Comparison of ENCODE assay signal across 26 mouse cellular contexts in the genomic region with DNA sequence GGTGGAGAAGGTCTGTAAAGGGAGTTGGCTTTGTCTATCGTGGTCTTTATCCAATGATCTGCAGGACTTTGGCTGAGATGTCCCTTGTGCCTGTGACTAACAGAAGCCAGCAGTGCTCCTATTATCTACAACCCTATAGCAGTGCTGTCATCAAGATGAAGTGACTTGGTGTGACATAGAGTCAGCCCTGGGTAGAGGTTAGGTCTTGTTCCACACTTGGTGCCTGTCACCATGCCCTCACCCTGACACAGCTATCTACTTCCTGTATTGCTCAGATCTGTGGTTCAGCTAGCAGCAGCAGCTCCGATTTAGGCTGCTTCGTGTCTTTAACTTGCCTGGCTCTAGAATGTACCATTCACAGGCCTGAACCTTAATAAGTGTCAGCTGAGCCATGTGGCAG.
A peak's percentile ranks its signal among the peaks of the same experiment; 100 is the strongest.
DNase-seq lines count a peak whose midpoint lies in the region; ATAC-seq and TF ChIP-seq lines count a peak whose summit lies in the region.
"Had no signal": no experiment of that assay in that cellular context is flagged by ENCODE, and none has a peak within 500 bp of the region (broad histone marks: within the 10 kb centered on the region; RNA-seq: fewer than 3 reads in every experiment).

No protein-coding gene starts in this region.

- no peaks in the 10 kb centered on the region for H3K79me2 ChIP-seq in MEL (ENCODE audit: control insufficient read depth, insufficient read depth, low read length, poor library complexity)

- peak overlapping the region; percentile 50 for H3K9ac ChIP-seq in MEL (ENCODE audit: control insufficient read depth, low read depth, low read length, poor library complexity, severe bottlenecking)
- H3K9ac ChIP-seq: forebrain, embryonic 13.5 days; heart, embryonic 12.5 days; hindbrain, embryonic 13.5 days; limb, embryonic 12.5 days; liver, embryonic 15.5 days; lung, embryonic 14.5 days; stomach, embryonic 15.5 days had no signal

- no peak for TF ChIP-seq CTCF in MEL (IDR thresholded peaks at IDR 0.05 in 2 of 3, conservative IDR thresholded peaks at IDR 0.05 in 1 of 3; ENCODE audit: control insufficient read depth in 1 of 3, insufficient read depth in 1 of 3, low read depth in 2 of 3, low read length in 3 of 3, poor library complexity in 1 of 3, severe bottlenecking in 1 of 3)

- TF ChIP-seq POLR2A in MEL (IDR thresholded peaks at IDR 0.05; ENCODE audit: control insufficient read depth in 1 of 2, insufficient read depth in 1 of 2, low read depth in 1 of 2, low read length in 2 of 2, poor library complexity in 1 of 2), result peak in 1 of 2 experiments; percentile 60; a peak in 1 of 4 replicates

- H3K9me3 ChIP-seq in MEL (replicated peaks; ENCODE audit: insufficient read depth, low read length), result no peaks in the 10 kb centered on the region
- H3K9me3 ChIP-seq: hindbrain, embryonic 13.5 days; limb, embryonic 12.5 days; liver, embryonic 15.5 days; stomach, embryonic 15.5 days had no signal

- DNase-seq in thymus, postnatal 14 days, result peak; percentile 31
- no peak for DNase-seq in thymus, postnatal 10 days (ENCODE audit: low spot score in 2 of 2)
- DNase-seq in MEL (ENCODE audit: low read depth, low spot score), result peak; percentile 95
- DNase-seq in thymus, postnatal 4 days, result peak; percentile 29
- no peak for DNase-seq in right cerebral cortex, postnatal 25 days
- no peak for DNase-seq in adrenal gland, adult 18-20 months (ENCODE audit: low spot score in 2 of 2)
- DNase-seq: adrenal gland, postnatal 25 days; cerebellum, adult 11-12 months; cerebellum, adult 9-11 months; gastrocnemius, postnatal 10 days; heart, postnatal 4 days; kidney, adult 9 months; kidney, postnatal 10 days; lung, embryonic 14.5 days; lung, postnatal 14 days had no signal

- H3K4me3 ChIP-seq in MEL (ENCODE audit: control insufficient read depth in 1 of 2, insufficient read depth in 1 of 2, low read depth in 2 of 2, low read length in 2 of 2), result peak overlapping the region; percentile 15 to 17
- H3K4me3 ChIP-seq: forebrain, embryonic 13.5 days; heart, embryonic 12.5 days; hindbrain, embryonic 13.5 days; left cerebral cortex, adult 2 months; limb, embryonic 12.5 days; liver, embryonic 15.5 days; myocyte; stomach, embryonic 15.5 days had no signal

- H3K36me3 ChIP-seq in MEL (ENCODE audit: control insufficient read depth in 1 of 2, insufficient read depth in 2 of 2, low read length in 2 of 2), result peaks cover 0 to 35% of the 10 kb centered on the region in 2 experiments; a peak in 2 of 4 replicates
- H3K36me3 ChIP-seq: heart, embryonic 12.5 days; hindbrain, embryonic 13.5 days; limb, embryonic 12.5 days; liver, embryonic 15.5 days; stomach, embryonic 15.5 days had no signal

- peaks cover 21 to 42% of the 10 kb centered on the region in 2 experiments for H3K4me1 ChIP-seq in MEL (ENCODE audit: control insufficient read depth in 1 of 2, insufficient read depth in 2 of 2, low read length in 2 of 2)
- H3K4me1 ChIP-seq: forebrain, embryonic 13.5 days; hindbrain, embryonic 13.5 days; limb, embryonic 12.5 days; stomach, embryonic 15.5 days had no signal

- H3K27ac ChIP-seq in MEL (ENCODE audit: control insufficient read depth, low read depth, low read length), result peak overlapping the region; percentile 82
- H3K27ac ChIP-seq: forebrain, embryonic 13.5 days; hindbrain, embryonic 13.5 days; left cerebral cortex, adult 2 months; limb, embryonic 12.5 days; liver, embryonic 15.5 days; stomach, embryonic 15.5 days had no signal

- no peaks in the 10 kb centered on the region for H3K27me3 ChIP-seq in MEL (ENCODE audit: control insufficient read depth in 1 of 2, insufficient read depth in 2 of 2, low read length in 2 of 2)
- H3K27me3 ChIP-seq: CH12.LX; forebrain, embryonic 13.5 days; heart, embryonic 12.5 days; hindbrain, embryonic 13.5 days; limb, embryonic 12.5 days; liver, embryonic 15.5 days; stomach, embryonic 15.5 days had no signal

- TF ChIP-seq RAD21 in MEL (IDR thresholded peaks at IDR 0.05; ENCODE audit: low read depth, low read length), result no peak; the same call in 1 of the 2 replicates

- TF ChIP-seq EP300 in MEL (IDR thresholded peaks at IDR 0.05; ENCODE audit: low read depth in 1 of 2, low read length in 2 of 2), result peak; percentile 66 to 68; a peak in 3 of 4 replicates

- ATAC-seq in megakaryocyte progenitor cell, adult 5-6 weeks (replicated peaks; ENCODE audit: poor library complexity), result peak; percentile 58
- ATAC-seq: forebrain, embryonic 13.5 days; midbrain, embryonic 16.5 days had no signal

TF ChIP-seq in MEL, 35 proteins besides CTCF, POLR2A, EP300 and RAD21:
- TF ChIP-seq TCF12 (IDR thresholded peaks at IDR 0.05; ENCODE audit: low read depth, low read length) (peak; percentile 56), MYC (IDR thresholded peaks at IDR 0.05; ENCODE audit: low read depth, low read length) (peak; percentile 85), MXI1 (IDR thresholded peaks at IDR 0.05; ENCODE audit: low read depth, low read length) (peak; percentile 62), KAT2A (conservative IDR thresholded peaks at IDR 0.05; ENCODE audit: low read depth, low read length) (no peak), ELF1 (IDR thresholded peaks at IDR 0.05; ENCODE audit: low read depth, low read length) (peak; percentile 72), NELFE (IDR thresholded peaks at IDR 0.05; ENCODE audit: low read depth, low read length) (peak; percentile 29), MAX (IDR thresholded peaks at IDR 0.05; ENCODE audit: low read length) (peak; percentile 45), HCFC1 (IDR thresholded peaks at IDR 0.05; ENCODE audit: low read depth, low read length) (peak; percentile 39; the same call in 1 of the 2 replicates), ZNF384 (IDR thresholded peaks at IDR 0.05; ENCODE audit: low read depth, low read length) (no peak), ZC3H11A (IDR thresholded peaks at IDR 0.05; ENCODE audit: low read depth, low read length) (no peak; the same call in 1 of the 2 replicates), RCOR1 (IDR thresholded peaks at IDR 0.05; ENCODE audit: low read depth, low read length) (peak; percentile 79), JUND (IDR thresholded peaks at IDR 0.05; ENCODE audit: low read depth, low read length) (no peak), SIN3A (IDR thresholded peaks at IDR 0.05; ENCODE audit: low read length) (peak; percentile 46), ETS1 (IDR thresholded peaks at IDR 0.05; ENCODE audit: low read depth, low read length) (peak; percentile 86), GATA1 (IDR thresholded peaks at IDR 0.05; ENCODE audit: low read depth, low read length) (peak; percentile 87), BHLHE40 (IDR thresholded peaks at IDR 0.05; ENCODE audit: borderline replicate concordance, low read depth, low read length) (peak; percentile 74; the same call in 1 of the 2 replicates), SMC3 (IDR thresholded peaks at IDR 0.05; ENCODE audit: low read depth, low read length) (peak; percentile 18; the same call in 1 of the 2 replicates), TBP (IDR thresholded peaks at IDR 0.05; ENCODE audit: low read depth, low read length) (peak; percentile 70; the same call in 1 of the 2 replicates), USF2 (IDR thresholded peaks at IDR 0.05; ENCODE audit: borderline replicate concordance in 1 of 2, insufficient read depth in 1 of 2, low read depth in 1 of 2, low read length in 2 of 2) (no peak), POLR2AphosphoS2 (IDR thresholded peaks at IDR 0.05; ENCODE audit: low read length) (no peak), TAL1 (IDR thresholded peaks at IDR 0.05; ENCODE audit: low read length) (0 out of 2 replicates have a peak, but pooled peaks have one; percentile 9)

Comparison
In these comparisons a context has a peak if more than half of its experiments do, and no peak if none do; other contexts are left out.
1. DNase-seq: peak in thymus, postnatal 14 days (single experiment), MEL (single experiment) and thymus, postnatal 4 days (single experiment); none in thymus, postnatal 10 days (0 of 2), right cerebral cortex, postnatal 25 days (single experiment) and adrenal gland, adult 18-20 months (0 of 2).